Mouse (Mus musculus): ENCODE data around the gene Uevld. TPM values are rescaled to one million over a fixed set of nuclear protein-coding genes. Genes with fewer than 3 reads are reported as not detected.
A peak's percentile ranks its signal among the peaks of the same experiment; 100 is the strongest.

The Uevld gene
- polyA plus RNA-seq, 2 experiments: 3.9 to 6.4 TPM

DNA sequence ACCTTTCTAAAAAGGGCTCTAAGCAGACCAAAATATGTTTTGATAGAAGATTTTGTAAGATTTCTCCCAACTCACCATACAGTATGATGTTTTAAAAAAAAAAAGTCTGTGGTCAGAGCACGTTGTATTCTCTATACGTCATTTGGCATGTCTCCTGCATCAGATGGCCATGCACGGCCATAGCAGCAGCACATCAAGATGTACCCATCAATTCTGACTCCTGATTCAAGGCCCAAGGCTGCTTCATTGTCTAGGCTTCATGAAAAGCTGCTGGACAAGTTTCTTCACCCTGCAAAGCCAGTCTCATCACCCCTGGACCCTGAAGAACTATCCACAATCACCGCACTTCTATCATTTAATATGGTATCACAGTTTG is 43.6 kb upstream of the Uevld start:
- Histone ChIP-seq H3K36me3 (replicated peaks; ENCODE audit: control insufficient read depth, insufficient read depth, low read depth) (peaks cover 19% of the 10 kb centered on the region), H3K4me1 (replicated peaks; ENCODE audit: control insufficient read depth in 2 of 2, insufficient read depth in 2 of 2, low read length in 1 of 2) (peaks cover 31 to 48% of the 10 kb centered on the region in 2 experiments), H3K27ac (no peak overlapping the region), H3K27me3 (ENCODE audit: control insufficient read depth, insufficient read depth, low read length) (no peaks in the 10 kb centered on the region), H3K4me3 (ENCODE audit: insufficient read depth in 1 of 2, low read depth in 2 of 2, low read length in 2 of 2) (no peak overlapping the region), H3K9ac (replicated peaks) (no peak overlapping the region), H3K4me2 (ENCODE audit: low read depth) (no peak overlapping the region), H3K9me3 (ENCODE audit: control insufficient read depth, low read length) (no peaks in the 10 kb centered on the region)
- 72% methylated on average over 4 of the region's 4 CpGs for WGBS (ENCODE audit: insufficient replicate concordance)
- DNase-seq (ENCODE audit: low read depth in 3 of 3, low spot score in 3 of 3): no peak
- ATAC-seq (ENCODE audit: insufficient read depth): no peak
- no peak for TF ChIP-seq CTCF (IDR thresholded peaks at IDR 0.05; ENCODE audit: low read depth)
- TF ChIP-seq EP300 (IDR thresholded peaks at IDR 0.05; ENCODE audit: low read depth): no peak

DNA sequence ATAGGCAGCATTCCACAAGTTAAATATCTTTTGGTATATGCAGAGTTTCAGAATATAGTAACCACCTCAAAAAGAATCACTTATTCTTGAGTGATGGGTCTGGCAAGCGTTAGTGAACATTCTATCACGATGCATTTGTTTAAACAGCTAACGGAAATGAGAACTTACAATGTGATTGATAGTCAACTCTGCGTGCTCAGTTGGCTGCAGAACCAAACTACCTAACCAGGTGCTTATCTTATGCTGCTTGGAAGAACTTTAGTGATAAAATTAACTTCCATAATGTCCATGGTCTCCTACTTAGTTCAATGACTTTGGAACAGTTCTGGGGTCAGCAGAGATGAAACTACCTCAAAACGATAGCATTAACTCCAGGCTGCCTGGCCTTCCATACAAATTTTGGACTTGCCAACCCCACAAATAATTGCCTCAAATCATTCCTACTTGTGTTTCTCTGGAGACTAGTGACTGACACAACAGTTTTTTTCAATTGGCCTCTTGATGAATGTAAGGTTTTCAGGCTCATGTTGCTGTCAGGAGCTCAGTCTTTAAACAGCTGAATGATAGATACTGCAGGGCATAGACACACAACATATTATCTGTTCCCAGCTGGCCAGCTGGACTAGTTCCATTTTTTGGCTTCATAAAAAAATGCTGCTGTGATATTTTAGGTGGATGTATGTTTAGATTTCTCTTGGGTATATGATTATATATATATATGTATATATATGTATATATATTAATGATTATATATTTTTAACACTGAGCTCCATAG is 43.0 kb upstream of the Uevld start:
- H3K4me3 ChIP-seq (ENCODE audit: insufficient read depth in 1 of 2, low read depth in 2 of 2, low read length in 2 of 2): no peak overlapping the region
- no peak overlapping the region for H3K4me2 ChIP-seq (ENCODE audit: low read depth)
- no peak overlapping the region for H3K9ac ChIP-seq (replicated peaks)
- no peaks in the 10 kb centered on the region for H3K27me3 ChIP-seq (ENCODE audit: control insufficient read depth, insufficient read depth, low read length)
- peaks cover 33 to 50% of the 10 kb centered on the region in 2 experiments for H3K4me1 ChIP-seq (replicated peaks; ENCODE audit: control insufficient read depth in 2 of 2, insufficient read depth in 2 of 2, low read length in 1 of 2)
- no peak overlapping the region for H3K27ac ChIP-seq
- no peaks in the 10 kb centered on the region for H3K9me3 ChIP-seq (ENCODE audit: control insufficient read depth, low read length)
- DNase-seq (ENCODE audit: low read depth in 3 of 3, low spot score in 3 of 3) (no peak), ATAC-seq (ENCODE audit: insufficient read depth) (no peak)
- H3K36me3 ChIP-seq (replicated peaks; ENCODE audit: control insufficient read depth, insufficient read depth, low read depth): peaks cover 24% of the 10 kb centered on the region
- 0 out of 2 replicates have a peak, but pooled peaks have one; percentile 25 for TF ChIP-seq EP300 (IDR thresholded peaks at IDR 0.05; ENCODE audit: low read depth)
- no peak for TF ChIP-seq CTCF (IDR thresholded peaks at IDR 0.05; ENCODE audit: low read depth)
- WGBS (ENCODE audit: insufficient replicate concordance): 35% methylated on average over 5 of the region's 5 CpGs

GRCm38 (mm10) chr7:47000644-47000983 is 42.3 kb upstream of the Uevld start:
- peaks cover 31% of the 10 kb centered on the region for H3K36me3 ChIP-seq (replicated peaks; ENCODE audit: control insufficient read depth, insufficient read depth, low read depth)
- ATAC-seq (ENCODE audit: insufficient read depth) (no peak), DNase-seq (ENCODE audit: low read depth in 3 of 3, low spot score in 3 of 3) (no peak)
- H3K9me3 ChIP-seq (ENCODE audit: control insufficient read depth, low read length): no peaks in the 10 kb centered on the region
- H3K4me3 ChIP-seq (ENCODE audit: insufficient read depth in 1 of 2, low read depth in 2 of 2, low read length in 2 of 2): no peak overlapping the region
- peaks cover 40 to 55% of the 10 kb centered on the region in 2 experiments for H3K4me1 ChIP-seq (replicated peaks; ENCODE audit: control insufficient read depth in 2 of 2, insufficient read depth in 2 of 2, low read length in 1 of 2)
- no peak overlapping the region; the same call in 1 of the 2 replicates for H3K9ac ChIP-seq (replicated peaks)
- H3K4me2 ChIP-seq (ENCODE audit: low read depth): no peak overlapping the region
- TF ChIP-seq EP300 (IDR thresholded peaks at IDR 0.05; ENCODE audit: low read depth): no peak
- TF ChIP-seq CTCF (IDR thresholded peaks at IDR 0.05; ENCODE audit: low read depth): no peak
- no peaks in the 10 kb centered on the region for H3K27me3 ChIP-seq (ENCODE audit: control insufficient read depth, insufficient read depth, low read length)
- H3K27ac ChIP-seq: no peak overlapping the region
- 76% methylated on average over 3 of the region's 3 CpGs for WGBS (ENCODE audit: insufficient replicate concordance)

DNA sequence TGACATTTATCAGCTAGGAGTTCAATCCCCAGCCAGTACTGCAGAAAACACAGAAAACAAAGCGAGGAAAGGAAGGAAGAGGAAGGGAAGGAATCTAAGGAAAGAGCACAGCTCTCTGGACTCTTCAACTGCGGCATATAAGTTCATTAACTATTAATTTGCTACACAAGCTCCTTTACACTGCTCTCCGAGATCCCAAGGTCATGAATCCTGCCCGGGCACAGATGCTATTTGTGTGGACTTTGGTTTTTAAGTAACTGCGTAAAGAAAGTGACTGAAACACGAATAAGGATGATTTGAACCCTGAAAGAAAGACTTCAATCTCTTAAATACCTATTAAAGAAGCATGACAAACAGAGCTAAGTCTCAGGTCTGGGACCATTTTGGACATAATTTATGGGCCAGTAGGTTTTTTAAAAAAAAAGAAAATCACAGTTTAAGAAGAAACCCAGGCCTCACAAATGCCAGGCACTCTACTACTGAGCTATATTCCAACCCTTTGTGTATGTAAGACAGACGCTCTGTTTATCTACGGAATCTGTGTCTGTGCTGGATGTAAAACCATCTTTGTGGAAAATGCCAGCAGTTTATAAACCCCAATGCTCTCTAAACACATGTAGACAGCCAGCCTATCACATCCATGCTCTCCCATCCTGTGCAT is 41.8 kb upstream of the Uevld start:
- H3K36me3 ChIP-seq (replicated peaks; ENCODE audit: control insufficient read depth, insufficient read depth, low read depth): peaks cover 36% of the 10 kb centered on the region
- no peak for ATAC-seq (ENCODE audit: insufficient read depth)
- DNase-seq (ENCODE audit: low read depth in 3 of 3, low spot score in 3 of 3): no peak
- no peak overlapping the region for H3K4me3 ChIP-seq (ENCODE audit: insufficient read depth in 1 of 2, low read depth in 2 of 2, low read length in 2 of 2)
- peaks cover 45 to 59% of the 10 kb centered on the region in 2 experiments for H3K4me1 ChIP-seq (replicated peaks; ENCODE audit: control insufficient read depth in 2 of 2, insufficient read depth in 2 of 2, low read length in 1 of 2)
- no peak overlapping the region; the same call in 1 of the 2 replicates for H3K9ac ChIP-seq (replicated peaks)
- no peak overlapping the region for H3K4me2 ChIP-seq (ENCODE audit: low read depth)
- H3K9me3 ChIP-seq (ENCODE audit: control insufficient read depth, low read length): no peaks in the 10 kb centered on the region
- TF ChIP-seq EP300 (IDR thresholded peaks at IDR 0.05; ENCODE audit: low read depth) (no peak), CTCF (IDR thresholded peaks at IDR 0.05; ENCODE audit: low read depth) (no peak)
- H3K27me3 ChIP-seq (ENCODE audit: control insufficient read depth, insufficient read depth, low read length): no peaks in the 10 kb centered on the region
- H3K27ac ChIP-seq: no peak overlapping the region
- WGBS (ENCODE audit: insufficient replicate concordance): 74% methylated on average over 8 of the region's 8 CpGs

GRCm38 (mm10) chr7:46998942-46999341 is 40.6 kb upstream of the Uevld start:
- WGBS (ENCODE audit: insufficient replicate concordance): 71% methylated on average over 2 of the region's 2 CpGs
- Histone ChIP-seq H3K4me1 (replicated peaks; ENCODE audit: control insufficient read depth in 2 of 2, insufficient read depth in 2 of 2, low read length in 1 of 2) (peaks cover 49 to 61% of the 10 kb centered on the region in 2 experiments), H3K4me3 (ENCODE audit: insufficient read depth in 1 of 2, low read depth in 2 of 2, low read length in 2 of 2) (no peak overlapping the region), H3K4me2 (ENCODE audit: low read depth) (no peak overlapping the region), H3K27me3 (ENCODE audit: control insufficient read depth, insufficient read depth, low read length) (no peaks in the 10 kb centered on the region), H3K9ac (replicated peaks) (no peak overlapping the region), H3K27ac (peak overlapping the region; percentile 18; the same call in 1 of the 2 replicates), H3K36me3 (replicated peaks; ENCODE audit: control insufficient read depth, insufficient read depth, low read depth) (peaks cover 48% of the 10 kb centered on the region), H3K9me3 (ENCODE audit: control insufficient read depth, low read length) (no peaks in the 10 kb centered on the region)
- DNase-seq (ENCODE audit: low read depth in 3 of 3, low spot score in 3 of 3): no peak
- ATAC-seq (ENCODE audit: insufficient read depth): no peak
- TF ChIP-seq EP300 (IDR thresholded peaks at IDR 0.05; ENCODE audit: low read depth) (no peak), CTCF (IDR thresholded peaks at IDR 0.05; ENCODE audit: low read depth) (no peak)

Data from liver, embryonic 14.5 days (tissue).